Mouse (Mus musculus): Measurements from ENCODE around the gene Sorl1.

DNA sequence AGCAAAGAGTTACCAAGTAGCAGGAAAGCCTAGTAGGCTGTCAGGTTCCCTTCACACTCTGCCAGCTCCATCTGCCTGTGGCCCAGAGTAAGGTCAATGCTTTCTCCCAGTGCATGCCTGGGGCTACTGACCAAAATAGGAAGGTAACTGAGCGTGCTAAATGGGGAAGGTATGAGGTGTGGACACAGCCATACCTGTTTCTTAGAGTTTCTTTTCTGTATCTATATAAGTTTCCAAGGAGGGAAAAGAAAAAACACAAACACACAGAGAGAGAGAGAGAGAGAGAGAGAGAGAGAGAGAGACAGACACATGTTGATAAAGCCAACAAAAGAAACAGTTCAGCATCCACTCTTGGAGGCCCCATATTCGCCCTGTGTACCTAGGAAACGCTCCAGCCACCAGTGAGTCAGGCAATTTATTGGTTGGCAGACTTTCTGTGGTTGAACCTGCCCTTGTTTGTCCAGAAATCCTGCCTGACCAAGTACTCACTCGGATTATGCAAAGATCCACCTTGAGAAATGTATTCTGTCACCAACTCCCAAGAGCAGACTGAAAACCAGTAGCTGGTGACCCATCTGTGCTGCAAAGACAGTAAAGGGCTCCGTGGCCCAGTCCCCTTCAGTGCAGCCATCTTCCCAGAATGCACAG, 25.5 kb downstream of the Sorl1 start:
- TF ChIP-seq CTCF (IDR thresholded peaks at IDR 0.05; ENCODE audit: low read depth) (no peak), EP300 (optimal IDR thresholded peaks at IDR 0.05) (no peak)

Measured in stomach, postnatal 0 days (tissue).